Mouse (Mus musculus) heart, embryonic 12.5 days (tissue): ENCODE data around the gene Cers2. TPM values are rescaled to one million over a fixed set of nuclear protein-coding genes. Genes with fewer than 3 reads are reported as not detected.

Experiments used
- ATAC-seq: fragments of 200-750 bp; cut with Nextera tagmentation; 2 replicates; pipeline ENCODE4 v1.8.0; 2017; ENCODE audit warnings: moderate TSS enrichment, moderate library complexity; ENCODE audit not compliant: insufficient number of reproducible peaks, low FRiP score
- H3K27ac ChIP-seq: fragments of 300-500 bp; sonication (generic); 2 replicates; pipeline ENCODE4 v1.5.1; 2016; ENCODE audit warnings: mild to moderate bottlenecking, moderate library complexity; ENCODE audit not compliant: poor library complexity, severe bottlenecking
- H3K27me3 ChIP-seq: fragments of 300-500 bp; sonication (generic); replicated peaks from 2 replicates; pipeline ENCODE4 v1.6.1; 2016; ENCODE audit warnings: mild to moderate bottlenecking, moderate library complexity
- H3K36me3 ChIP-seq: fragments of 300-500 bp; sonication (generic); 2 replicates; pipeline ENCODE4 v1.6.1; 2016; ENCODE audit warnings: mild to moderate bottlenecking, moderate library complexity
- H3K4me1 ChIP-seq: fragments of 300-500 bp; sonication (generic); replicated peaks from 2 replicates; pipeline ENCODE4 v1.6.1; 2016; ENCODE audit warnings: mild to moderate bottlenecking
- H3K4me2 ChIP-seq: fragments of 300-500 bp; sonication (generic); 2 replicates; pipeline ENCODE4 v1.6.1; 2016; ENCODE audit warnings: mild to moderate bottlenecking, moderate library complexity
- H3K4me3 ChIP-seq: fragments of 300-500 bp; sonication (generic); 2 replicates; pipeline ENCODE4 v1.5.1; 2016; ENCODE audit warnings: mild to moderate bottlenecking
- H3K9ac ChIP-seq: fragments of 300-500 bp; sonication (generic); 2 replicates; pipeline ENCODE4 v1.6.1; 2016; ENCODE audit warnings: mild to moderate bottlenecking, moderate library complexity
- H3K9me3 ChIP-seq: fragments of 300-500 bp; sonication (generic); replicated peaks from 2 replicates; pipeline ENCODE4 v1.6.1; 2016; ENCODE audit warnings: mild to moderate bottlenecking, moderate library complexity
- WGBS: fragments of 180-500 bp; shearing (Covaris S2); methylation state at CpG from one replicate; pipeline ENCODE4 v1.1.7; 2016; 5-methylcytosine and 5-hydroxymethylcytosine counted together
- polyA plus RNA-seq: library from polyadenylated mRNA; unstranded; fragments of >200 nt; fragmentation: Nextera tagmentation; extraction: Ambion mirVana; gene quantifications from 2 replicates; pipeline ENCODE4 v1.2.1, GENCODE M21; 2016

Cers2 gene
- 136 and 137 TPM in 2 replicates for polyA plus RNA-seq

DNA sequence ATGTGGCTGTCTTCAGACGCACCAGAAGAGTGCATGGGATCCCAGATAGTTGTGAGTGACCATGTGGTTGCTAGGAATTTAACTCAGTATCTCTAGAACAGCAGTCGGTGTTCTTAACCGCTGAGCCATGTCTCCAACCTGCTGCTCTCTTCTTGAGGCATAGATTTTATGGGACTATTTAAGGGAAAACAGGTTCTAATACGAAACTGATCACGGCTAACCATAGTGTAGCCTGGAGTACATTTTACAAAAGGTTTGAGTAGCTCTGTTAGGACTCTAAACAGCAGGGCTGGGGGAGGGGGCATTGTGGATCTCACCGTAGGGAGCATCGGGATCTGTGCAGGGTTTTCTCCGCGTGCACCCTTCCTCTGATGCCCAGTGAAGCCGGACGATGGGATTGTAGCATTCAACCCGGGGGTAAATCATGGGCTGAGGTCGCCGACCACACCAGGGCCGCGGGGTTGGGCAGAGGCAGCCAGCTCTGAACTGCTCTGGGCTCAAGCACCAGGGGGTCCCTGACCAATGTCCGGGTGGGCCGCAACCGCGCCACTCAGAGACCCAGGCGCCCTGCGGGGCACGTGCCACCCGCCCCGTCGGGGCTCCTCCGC is at the start of gene Cers2:
Gene Cers2, plus strand, starts transcription at position 306 of the 608 bp plus-strand sequence.
- Histone ChIP-seq H3K4me1 (peaks cover 43% of the 10 kb centered on the region), H3K27me3 (no peaks in the 10 kb centered on the region), H3K4me2 (peak within 1 kb of the TSS; percentile 82), H3K27ac (peak within 1 kb of the TSS; percentile 97), H3K36me3 (no peaks in the 10 kb centered on the region), H3K9me3 (no peaks in the 10 kb centered on the region), H3K9ac (peak within 1 kb of the TSS; percentile 99), H3K4me3 (peak within 1 kb of the TSS; percentile 92)
- ATAC-seq, result 0 out of 2 replicates have a peak, but pooled peaks have one; percentile 0
- 3% methylated on average over 27 of the region's 27 CpGs for WGBS

- no peak overlapping the region for H3K9ac ChIP-seq
- H3K36me3 ChIP-seq, result peaks cover 68% of the 10 kb centered on the region
- no peaks in the 10 kb centered on the region for H3K27me3 ChIP-seq
- H3K4me1 ChIP-seq, result peaks cover 19% of the 10 kb centered on the region
- WGBS, result 95% methylated on average over 3 of the region's 3 CpGs
- H3K27ac ChIP-seq, result no peak overlapping the region
- no peak overlapping the region for H3K4me3 ChIP-seq
- peaks cover 4% of the 10 kb centered on the region; the same call in 1 of the 2 replicates for H3K9me3 ChIP-seq
- ATAC-seq, result no peak
- no peak overlapping the region for H3K4me2 ChIP-seq
Observed at GRCm38 (mm10) chr3:95266052-95266451, 48.5 kb upstream of the Cers2 start.

DNA sequence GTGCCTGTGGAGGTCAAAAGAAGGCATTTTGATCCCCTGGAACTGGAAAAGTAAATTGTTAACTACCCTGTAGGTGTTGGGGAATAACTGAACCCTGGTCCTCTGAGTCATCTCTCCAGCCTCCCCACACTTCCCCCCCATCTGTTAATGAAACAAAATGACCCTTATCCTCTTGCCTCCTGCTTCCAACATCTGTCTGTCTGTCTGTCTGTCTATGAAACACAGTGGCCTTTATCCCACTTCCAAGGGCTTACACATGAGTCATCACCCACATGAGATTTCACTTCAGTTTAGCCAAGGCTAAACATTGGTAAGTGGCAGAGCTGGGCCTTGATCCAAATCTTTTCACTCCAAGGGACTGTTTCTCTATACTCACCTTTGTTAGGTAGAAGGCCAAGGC is 46.7 kb upstream of the Cers2 start:
- no peak overlapping the region for H3K4me2 ChIP-seq
- H3K27me3 ChIP-seq, result no peaks in the 10 kb centered on the region
- peaks cover 23% of the 10 kb centered on the region for H3K4me1 ChIP-seq
- H3K9ac ChIP-seq, result no peak overlapping the region
- H3K27ac ChIP-seq, result no peak overlapping the region
- no peak for ATAC-seq
- H3K9me3 ChIP-seq, result peaks cover 4% of the 10 kb centered on the region; the same call in 1 of the 2 replicates
- peaks cover 58% of the 10 kb centered on the region for H3K36me3 ChIP-seq
- no peak overlapping the region for H3K4me3 ChIP-seq

GRCm38 (mm10) chr3:95269789-95270188 is 44.8 kb upstream of the Cers2 start:
- Histone ChIP-seq H3K27me3 (no peaks in the 10 kb centered on the region), H3K9ac (no peak overlapping the region), H3K4me3 (no peak overlapping the region), H3K4me1 (peaks cover 30% of the 10 kb centered on the region), H3K36me3 (peaks cover 47% of the 10 kb centered on the region), H3K4me2 (no peak overlapping the region), H3K27ac (no peak overlapping the region), H3K9me3 (peaks cover 4% of the 10 kb centered on the region; the same call in 1 of the 2 replicates)
- no peak for ATAC-seq
- 70% methylated on average over 5 of the region's 5 CpGs for WGBS

DNA sequence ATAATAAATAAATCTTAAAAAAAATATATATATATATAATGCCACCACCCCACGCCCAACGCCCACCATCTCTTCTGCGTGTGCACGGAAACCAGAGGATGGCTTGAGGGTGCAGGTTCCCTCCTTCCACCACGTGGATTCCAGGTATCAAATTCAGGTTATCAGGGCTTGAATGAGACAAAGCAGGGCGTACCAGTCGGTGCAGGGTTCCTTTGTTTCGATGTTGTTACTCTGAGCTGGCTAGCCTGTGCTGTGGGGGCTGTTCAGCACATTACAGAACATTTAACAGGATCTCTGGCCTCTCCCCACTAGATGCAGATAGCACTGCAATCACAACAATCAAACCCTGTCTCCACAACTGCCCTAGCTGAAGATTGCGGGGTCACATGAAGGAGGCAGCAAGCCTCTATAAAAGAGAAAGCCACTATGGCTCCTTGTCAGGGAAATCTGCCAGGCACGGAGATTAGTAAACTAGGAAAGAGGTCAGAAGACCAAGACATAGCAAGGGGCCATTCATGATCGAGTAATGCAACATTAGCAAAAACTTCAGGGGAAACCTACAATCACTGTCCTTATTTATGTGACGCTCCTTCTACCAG is 43.7 kb upstream of the Cers2 start:
- WGBS, result 75% methylated on average over 12 of the region's 12 CpGs
- Histone ChIP-seq H3K9ac (no peak overlapping the region), H3K9me3 (peaks cover 4% of the 10 kb centered on the region; the same call in 1 of the 2 replicates), H3K36me3 (peaks cover 43% of the 10 kb centered on the region), H3K4me2 (no peak overlapping the region), H3K27me3 (no peaks in the 10 kb centered on the region), H3K27ac (no peak overlapping the region), H3K4me3 (no peak overlapping the region), H3K4me1 (peaks cover 39% of the 10 kb centered on the region)
- no peak for ATAC-seq

DNA sequence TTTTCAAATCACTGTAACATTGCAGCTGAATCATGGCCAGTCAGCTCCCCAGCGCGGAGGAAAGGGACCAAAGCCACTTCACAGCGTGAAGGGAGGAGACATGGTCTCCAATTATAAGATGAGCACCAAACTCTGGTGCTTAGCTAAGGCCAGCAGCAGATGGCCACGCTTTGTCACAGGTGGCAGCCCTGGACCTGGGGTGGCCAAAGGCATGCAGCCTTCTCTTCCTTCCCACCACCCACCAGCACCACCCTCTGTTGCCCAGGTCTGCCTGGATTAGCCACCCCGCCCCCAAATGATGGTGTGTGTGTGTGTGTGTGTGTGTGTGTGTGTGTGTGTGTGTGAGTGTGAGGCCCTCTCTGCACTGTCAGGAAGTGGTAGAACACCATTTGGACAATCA is 41.1 kb upstream of the Cers2 start:
- Histone ChIP-seq H3K4me1 (peaks cover 55% of the 10 kb centered on the region), H3K4me3 (no peak overlapping the region), H3K27ac (0 out of 2 replicates have a peak overlapping the region, but pooled peaks have one; percentile 6), H3K4me2 (no peak overlapping the region), H3K9ac (no peak overlapping the region), H3K9me3 (no peaks in the 10 kb centered on the region), H3K27me3 (no peaks in the 10 kb centered on the region), H3K36me3 (peaks cover 20% of the 10 kb centered on the region)
- 0 out of 2 replicates have a peak, but pooled peaks have one; percentile 28 for ATAC-seq
- 87% methylated on average over 5 of the region's 5 CpGs for WGBS

DNA sequence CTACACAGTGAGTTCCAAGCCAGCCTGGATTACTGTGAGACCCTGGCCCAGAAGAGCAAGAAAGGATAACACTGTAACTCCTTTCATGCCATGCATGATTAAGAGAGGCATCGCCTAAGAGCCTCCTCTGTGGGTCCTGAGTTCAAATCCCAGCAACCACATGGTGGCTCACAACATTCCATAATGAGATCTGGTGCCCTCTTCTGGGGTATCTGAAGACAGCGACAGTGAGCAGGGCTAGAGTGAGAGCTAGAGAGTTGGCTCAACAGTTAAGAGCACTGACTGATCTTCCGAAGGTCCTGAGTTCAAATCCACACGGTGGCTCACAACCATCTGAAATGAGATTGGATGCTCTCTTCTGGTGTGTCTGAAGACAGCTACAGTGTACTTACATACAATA is 40.1 kb upstream of the Cers2 start:
- no peaks in the 10 kb centered on the region for H3K9me3 ChIP-seq
- H3K36me3 ChIP-seq, result peaks cover 15% of the 10 kb centered on the region
- H3K4me1 ChIP-seq, result peaks cover 55% of the 10 kb centered on the region
- no peaks in the 10 kb centered on the region for H3K27me3 ChIP-seq
- H3K4me2 ChIP-seq, result no peak overlapping the region
- H3K4me3 ChIP-seq, result no peak overlapping the region
- no peak for ATAC-seq
- 92% methylated on average over 4 of the region's 4 CpGs for WGBS
- H3K27ac ChIP-seq, result no peak overlapping the region
- H3K9ac ChIP-seq, result no peak overlapping the region

DNA sequence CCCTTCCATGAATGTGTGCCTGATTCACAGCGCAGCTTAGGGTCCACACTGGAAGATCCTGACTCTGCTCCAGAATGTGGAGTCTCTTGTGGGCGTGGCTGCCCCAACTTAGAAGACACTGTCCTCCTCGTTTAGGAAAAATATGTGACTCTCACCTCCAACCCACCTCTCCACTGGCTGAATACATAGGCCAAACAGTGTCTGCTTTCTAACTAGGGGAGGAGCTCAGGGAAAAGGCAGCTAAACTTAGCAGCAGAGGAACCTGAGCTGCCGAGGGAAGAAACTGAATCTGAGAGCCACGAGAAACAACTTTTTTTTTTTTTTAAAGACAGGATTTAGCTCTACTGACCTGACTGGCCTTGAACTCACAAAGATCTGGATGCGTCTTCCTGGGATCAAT is 39.4 kb upstream of the Cers2 start:
- H3K4me1 ChIP-seq, result peaks cover 48% of the 10 kb centered on the region
- WGBS, result 64% methylated on average over 6 of the region's 6 CpGs
- no peaks in the 10 kb centered on the region for H3K27me3 ChIP-seq
- H3K36me3 ChIP-seq, result peaks cover 12% of the 10 kb centered on the region
- peak overlapping the region; percentile 1 for H3K27ac ChIP-seq
- no peak overlapping the region for H3K4me2 ChIP-seq
- H3K9me3 ChIP-seq, result no peaks in the 10 kb centered on the region
- H3K9ac ChIP-seq, result no peak overlapping the region
- no peak for ATAC-seq
- H3K4me3 ChIP-seq, result no peak overlapping the region

DNA sequence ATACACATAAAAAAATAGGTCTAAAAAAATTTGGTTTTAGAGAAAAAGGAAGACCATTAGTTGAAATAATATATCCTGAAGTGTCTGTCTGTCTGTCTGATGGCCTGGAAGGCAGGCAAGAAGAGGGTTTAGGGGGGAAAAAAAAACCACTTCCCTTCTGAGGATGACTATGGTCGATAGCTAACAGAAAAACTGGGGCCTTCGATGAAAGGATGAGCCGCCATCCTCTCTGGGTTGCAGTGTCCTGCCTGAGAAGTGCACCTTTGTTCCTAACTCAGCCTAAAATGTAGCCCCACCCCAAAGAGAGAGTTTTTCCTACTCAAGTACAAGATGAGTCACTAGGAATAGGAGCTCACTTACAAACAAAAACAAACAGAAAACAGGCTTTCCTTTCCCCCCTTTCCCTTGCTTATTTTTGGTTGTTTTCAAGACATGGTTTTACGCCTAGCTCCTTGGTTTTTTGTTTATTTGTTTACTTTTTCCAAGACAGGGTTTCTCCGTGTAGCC is 38.1 kb upstream of the Cers2 start:
- ATAC-seq, result no peak
- Histone ChIP-seq H3K27me3 (no peaks in the 10 kb centered on the region), H3K4me1 (peaks cover 48% of the 10 kb centered on the region), H3K4me2 (no peak overlapping the region), H3K9ac (no peak overlapping the region), H3K4me3 (no peak overlapping the region), H3K36me3 (peaks cover 12% of the 10 kb centered on the region), H3K27ac (peak overlapping the region; percentile 32; the same call in 1 of the 2 replicates), H3K9me3 (no peaks in the 10 kb centered on the region)
- 72% methylated on average over 5 of the region's 5 CpGs for WGBS

- 47% methylated on average over 1 of the region's 1 CpGs for WGBS
- Histone ChIP-seq H3K27ac (peak overlapping the region; percentile 32; the same call in 1 of the 2 replicates), H3K9me3 (no peaks in the 10 kb centered on the region), H3K27me3 (no peaks in the 10 kb centered on the region), H3K4me3 (no peak overlapping the region), H3K4me2 (no peak overlapping the region), H3K36me3 (peaks cover 11% of the 10 kb centered on the region), H3K4me1 (peaks cover 46% of the 10 kb centered on the region), H3K9ac (no peak overlapping the region)
- ATAC-seq, result no peak
Observed at GRCm38 (mm10) chr3:95277149-95277551, 37.4 kb upstream of the Cers2 start.

DNA sequence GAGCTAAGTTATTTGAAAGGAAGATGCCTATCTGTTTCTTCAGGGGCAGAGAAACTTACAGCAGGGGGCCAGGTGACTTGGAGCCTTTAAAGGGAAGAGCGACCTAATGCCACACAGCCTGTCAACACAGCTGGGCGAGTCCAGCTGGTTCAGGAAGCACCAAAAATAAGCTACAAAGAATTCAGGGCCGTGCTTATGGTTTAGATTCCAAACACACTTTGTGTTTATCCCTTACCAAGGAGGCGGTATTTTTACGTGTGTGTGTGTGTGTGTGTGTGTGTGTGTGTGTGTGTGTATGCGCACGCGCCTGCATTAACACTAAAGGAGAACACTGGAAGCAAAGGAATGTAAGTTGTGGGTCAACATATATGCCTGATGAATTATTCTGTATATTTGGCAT is 33.8 kb upstream of the Cers2 start:
- peaks cover 36% of the 10 kb centered on the region for H3K4me1 ChIP-seq
- H3K27me3 ChIP-seq, result no peaks in the 10 kb centered on the region
- peak overlapping the region; percentile 64 for H3K4me2 ChIP-seq
- no peaks in the 10 kb centered on the region for H3K9me3 ChIP-seq
- 13% methylated on average over 8 of the region's 8 CpGs for WGBS
- no peak for ATAC-seq
- H3K36me3 ChIP-seq, result peaks cover 3% of the 10 kb centered on the region; the same call in 1 of the 2 replicates
- peak overlapping the region; percentile 81 for H3K27ac ChIP-seq
- peak overlapping the region; percentile 90 for H3K9ac ChIP-seq
- peak overlapping the region; percentile 83 for H3K4me3 ChIP-seq
